Mouse (Mus musculus) liver, embryonic 14.5 days (tissue): ENCODE measurements around the gene Amdhd2. TPM values are rescaled to one million over a fixed set of nuclear protein-coding genes. Genes with fewer than 3 reads are reported as not detected.

Source experiments
- ATAC-seq: fragments of 200-750 bp; cut with Nextera tagmentation; 2 replicates; pipeline ENCODE4 v1.8.0; 2017; ENCODE audit warnings: moderate number of reproducible peaks, mild to moderate bottlenecking, moderate library complexity; ENCODE audit not compliant: insufficient read depth
- DNase-seq, 3 experiments: peaks; one replicate each; pipeline ENCODE4 v3.0.0-alpha.2; 2012 to 2013; ENCODE audit warnings: low read depth in 3 of 3, low spot score in 3 of 3
- H3K27ac ChIP-seq: fragments of 300-500 bp; sonication (generic); 2 replicates; pipeline ENCODE4 v1.5.1; 2014; ENCODE audit warnings: moderate library complexity, mild to moderate bottlenecking, control low read depth, inconsistent platforms
- H3K27me3 ChIP-seq: fragments of 300-500 bp; sonication (generic); 2 replicates; pipeline ENCODE4 v1.6.1; 2014; ENCODE audit warnings: mild to moderate bottlenecking, low read length, moderate library complexity; ENCODE audit not compliant: control insufficient read depth, insufficient read depth
- H3K36me3 ChIP-seq: fragments of 300-500 bp; sonication (generic); replicated peaks from 2 replicates; pipeline ENCODE4 v1.6.1; 2014; ENCODE audit warnings: low read depth; ENCODE audit not compliant: control insufficient read depth, insufficient read depth
- H3K4me1 ChIP-seq, 2 experiments: fragments of 200-500 bp in 1 of 2; fragments of 300-500 bp in 1 of 2; sonication (generic) in 1 of 2; replicated peaks; 2 replicates each; pipeline ENCODE4 v1.6.1; 2012 to 2014; ENCODE audit warnings: antibody characterized with exemption in 1 of 2, inconsistent platforms in 1 of 2, low read length in 1 of 2; ENCODE audit not compliant: control insufficient read depth in 2 of 2, insufficient read depth in 2 of 2
- H3K4me2 ChIP-seq: fragments of 300-500 bp; sonication (generic); 2 replicates; pipeline ENCODE4 v1.6.1; 2014; ENCODE audit warnings: low read depth, mild to moderate bottlenecking, control low read depth, moderate library complexity
- H3K4me3 ChIP-seq, 2 experiments: fragments of 200-500 bp in 1 of 2; fragments of 300-500 bp in 1 of 2; sonication (generic) in 1 of 2; 2 replicates each; pipeline ENCODE4 v1.5.1; 2012 to 2014; ENCODE audit warnings: low read depth in 2 of 2, low read length in 2 of 2, mild to moderate bottlenecking in 2 of 2, control low read depth in 1 of 2, inconsistent platforms in 1 of 2, moderate library complexity in 1 of 2; ENCODE audit not compliant: insufficient read depth in 1 of 2
- H3K9ac ChIP-seq: fragments of 300-500 bp; sonication (generic); replicated peaks from 2 replicates; pipeline ENCODE4 v1.6.1; 2014; ENCODE audit warnings: mild to moderate bottlenecking, control low read depth, moderate library complexity
- H3K9me3 ChIP-seq: fragments of 300-500 bp; sonication (generic); 2 replicates; pipeline ENCODE4 v1.6.1; 2016; ENCODE audit warnings: low read length, mixed read lengths; ENCODE audit not compliant: control insufficient read depth
- CTCF ChIP-seq: IDR thresholded peaks from 2 replicates; pipeline ENCODE4 v1.5.1; 2016; ENCODE audit warnings: antibody characterized with exemption, low read depth, control low read depth
- EP300 ChIP-seq: IDR thresholded peaks from 2 replicates; pipeline ENCODE4 v1.6.1; 2016; ENCODE audit warnings: antibody characterized with exemption, low read depth
- WGBS: fragments of 180-500 bp; shearing (Covaris S2); extraction: QIAGEN DNeasy Blood & Tissue Kit; methylation state at CpG from one replicate; pipeline ENCODE4 v1.1.7; 2014; ENCODE audit not compliant: insufficient replicate concordance; 5-methylcytosine and 5-hydroxymethylcytosine counted together
- polyA plus RNA-seq, 2 experiments: library from polyadenylated mRNA; depleted of rRNA in 1 of 2; stranded (reverse) in 1 of 2; unstranded in 1 of 2; fragments of >200 nt; fragmentation: Nextera tagmentation in 1 of 2; extraction: Ambion mirVana in 1 of 2; gene quantifications; 2 replicates each; pipeline versions ENCODE4 v1.2.1 to v1.2.3; 2012 to 2014

Gene Amdhd2
- polyA plus RNA-seq, 2 experiments: 11.6 to 17.6 TPM

DNA sequence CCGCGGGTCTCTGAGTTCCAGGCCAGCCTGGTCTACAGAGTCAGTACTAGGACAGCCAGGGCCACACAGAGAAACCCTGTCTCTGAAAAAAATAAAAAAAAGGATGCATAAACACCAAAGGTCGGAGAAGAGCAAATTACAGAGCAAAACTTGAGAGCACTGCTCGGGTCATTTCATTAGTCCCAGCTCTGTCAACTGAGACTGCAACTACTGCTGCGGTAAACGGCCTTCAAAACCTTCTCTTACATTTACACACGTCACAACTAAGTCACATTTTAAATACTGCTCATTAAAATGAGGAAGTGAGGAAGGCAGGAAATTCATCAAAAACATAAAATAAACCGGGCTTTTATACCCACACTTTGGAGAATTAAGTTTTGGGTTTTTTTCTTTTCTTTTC lies 29.3 kb upstream of the Amdhd2 start:
- WGBS: 70% methylated on average over 8 of the region's 8 CpGs
- H3K27me3 ChIP-seq: no peaks in the 10 kb centered on the region
- H3K4me3 ChIP-seq: no peak overlapping the region
- H3K36me3 ChIP-seq: peaks cover 10% of the 10 kb centered on the region
- peak overlapping the region; percentile 56 for H3K27ac ChIP-seq
- DNase-seq (no peak), ATAC-seq (no peak)
- H3K9ac ChIP-seq: no peak overlapping the region
- no peaks in the 10 kb centered on the region for H3K9me3 ChIP-seq
- TF ChIP-seq EP300 (no peak), CTCF (no peak)
- H3K4me1 ChIP-seq: peaks cover 35 to 47% of the 10 kb centered on the region in 2 experiments
- H3K4me2 ChIP-seq: no peak overlapping the region

DNA sequence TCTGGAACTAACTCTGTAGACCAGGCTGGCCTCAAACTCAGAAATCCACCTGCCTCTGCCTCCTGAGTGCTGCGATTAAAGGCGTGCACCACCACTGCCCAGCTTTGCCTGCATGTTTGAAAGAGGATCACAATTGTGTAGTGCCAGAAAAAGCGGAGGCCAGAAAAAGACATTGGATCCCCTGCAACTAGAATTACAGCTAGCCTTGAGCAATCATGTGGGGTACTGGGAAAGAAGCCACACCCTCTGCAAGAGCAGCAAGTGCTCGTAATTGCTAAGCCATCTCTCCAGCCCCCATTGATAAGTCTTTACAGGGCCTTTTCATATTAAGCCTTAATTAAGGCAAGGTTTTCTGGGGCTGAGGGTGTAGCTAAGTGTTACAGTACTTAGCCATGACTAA lies 27.9 kb upstream of the Amdhd2 start:
- ATAC-seq: no peak
- peaks cover 13% of the 10 kb centered on the region for H3K36me3 ChIP-seq

DNA sequence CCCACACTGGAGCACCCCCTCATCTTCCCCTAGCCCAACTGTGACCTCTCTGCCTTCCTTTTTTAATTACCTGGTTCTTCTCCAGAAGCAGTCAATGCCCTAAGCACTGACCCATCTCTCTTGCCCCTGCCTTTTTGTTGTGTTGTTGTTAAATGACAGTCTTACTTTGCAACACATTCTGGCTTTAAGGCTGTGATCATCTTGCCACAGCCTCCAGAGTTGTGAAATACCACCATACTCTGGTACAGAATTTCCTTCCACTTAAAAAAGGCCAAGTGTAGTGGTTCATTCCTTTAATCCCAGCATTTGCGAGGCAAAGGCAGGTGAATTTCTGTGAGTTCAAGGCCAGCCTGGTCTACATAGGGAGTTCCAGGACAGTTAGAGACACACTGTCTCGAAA lies 27.4 kb upstream of the Amdhd2 start:
- H3K4me3 ChIP-seq: no peak overlapping the region
- H3K27me3 ChIP-seq: no peaks in the 10 kb centered on the region
- no peaks in the 10 kb centered on the region for H3K9me3 ChIP-seq
- TF ChIP-seq CTCF (no peak), EP300 (no peak)
- 73% methylated on average over 2 of the region's 2 CpGs for WGBS
- DNase-seq: no peak
- no peak for ATAC-seq
- no peak overlapping the region for H3K9ac ChIP-seq
- H3K36me3 ChIP-seq: peaks cover 17% of the 10 kb centered on the region
- H3K4me1 ChIP-seq: peaks cover 20 to 28% of the 10 kb centered on the region in 2 experiments
- H3K4me2 ChIP-seq: no peak overlapping the region
- H3K27ac ChIP-seq: no peak overlapping the region

More for the DNA sequence above, 27.9 kb upstream of the Amdhd2 start:
- TF ChIP-seq CTCF: no peak
- Histone ChIP-seq H3K9me3 (no peaks in the 10 kb centered on the region), H3K27ac (no peak overlapping the region), H3K4me2 (no peak overlapping the region), H3K27me3 (no peaks in the 10 kb centered on the region), H3K4me3 (no peak overlapping the region), H3K9ac (no peak overlapping the region), H3K4me1 (peaks cover 22 to 33% of the 10 kb centered on the region in 2 experiments)
- WGBS: 65% methylated on average over 4 of the region's 4 CpGs
- DNase-seq: no peak

DNA sequence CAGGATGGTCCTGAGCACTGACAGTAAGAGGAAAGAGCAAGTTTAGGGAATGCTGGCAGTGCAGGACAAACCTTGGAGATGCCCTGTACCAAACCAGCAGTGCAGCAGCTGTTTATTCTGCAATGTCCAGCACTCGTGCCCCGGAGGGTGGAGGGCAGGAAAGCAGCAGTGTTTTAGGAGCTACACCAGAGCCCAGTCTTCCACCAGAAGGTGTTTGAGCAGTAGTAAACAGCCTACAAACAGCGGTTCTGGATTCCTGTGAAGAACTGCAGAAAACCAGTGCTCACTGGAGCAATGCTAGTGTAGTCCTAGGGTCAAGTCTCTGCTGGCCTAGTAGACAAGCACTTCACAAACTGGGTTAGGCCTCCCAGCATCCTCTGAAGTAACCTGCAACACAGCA lies 10.7 kb upstream of the Amdhd2 start:
- WGBS: 66% methylated on average over 3 of the region's 3 CpGs
- H3K27ac ChIP-seq: no peak overlapping the region

DNA sequence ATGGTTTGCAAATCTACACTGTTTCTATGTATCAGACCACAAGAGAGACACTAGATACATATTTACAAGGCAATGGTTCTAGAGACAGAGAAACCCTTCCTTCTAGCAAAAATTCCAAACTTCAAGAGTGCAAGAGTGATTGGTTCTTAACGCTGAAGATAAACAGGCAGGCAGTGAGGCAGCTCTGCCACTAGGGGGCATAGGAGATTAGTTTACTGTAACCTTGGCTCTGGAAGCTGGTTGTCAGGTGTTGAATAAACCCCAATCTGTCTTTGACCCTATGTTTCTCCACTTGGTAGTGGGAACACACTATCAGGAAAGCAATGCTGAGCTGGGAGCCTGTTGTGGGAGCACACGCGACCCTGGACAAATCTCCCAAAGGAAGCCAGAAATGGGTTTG lies 9.9 kb upstream of the Amdhd2 start:
- no peaks in the 10 kb centered on the region for H3K36me3 ChIP-seq
- peaks cover 5 to 9% of the 10 kb centered on the region in 2 experiments for H3K4me1 ChIP-seq
- no peak for TF ChIP-seq EP300
- TF ChIP-seq CTCF: peak; percentile 93
- H3K9ac ChIP-seq: no peak overlapping the region
- DNase-seq: peak in 2 of 3 experiments; percentile 61 to 63
- H3K4me3 ChIP-seq: no peak overlapping the region
- no peak overlapping the region for H3K27ac ChIP-seq
- no peak overlapping the region for H3K4me2 ChIP-seq
- ATAC-seq: no peak
- no peaks in the 10 kb centered on the region for H3K9me3 ChIP-seq
- 6% methylated on average over 3 of the region's 3 CpGs for WGBS
- no peaks in the 10 kb centered on the region for H3K27me3 ChIP-seq

More for the DNA sequence above, 10.7 kb upstream of the Amdhd2 start:
- Histone ChIP-seq H3K4me3 (no peak overlapping the region), H3K9ac (no peak overlapping the region), H3K9me3 (no peaks in the 10 kb centered on the region), H3K36me3 (peaks cover 3% of the 10 kb centered on the region), H3K4me2 (no peak overlapping the region), H3K27me3 (no peaks in the 10 kb centered on the region), H3K4me1 (peaks cover 5 to 9% of the 10 kb centered on the region in 2 experiments)
- no peak for ATAC-seq
- no peak for DNase-seq
- no peak for TF ChIP-seq CTCF
- TF ChIP-seq EP300: no peak
